Mouse (Mus musculus) c-Kit-positive CD71-positive TER-119-negative erythroid progenitor cells, embryonic 14.5 days (primary cell): Measurements from ENCODE around the gene Coq10b.

ENCODE experiments used
- DNase-seq: peaks from one replicate; pipeline ENCODE4 v3.0.0-alpha.2; 2013; ENCODE audit warnings: low read depth

Gene Coq10b

GRCm38 (mm10) chr1:55107644-55108043, 55.1 kb downstream of the Coq10b start:
- no peak for DNase-seq

GRCm38 (mm10) chr1:55108473-55108872, 55.9 kb downstream of the Coq10b start:
- no peak for DNase-seq

- DNase-seq: no peak
Observed at GRCm38 (mm10) chr1:55109066-55109766, 56.6 kb downstream of the Coq10b start.
